Mouse (Mus musculus) right cerebral cortex, adult 2 months (tissue): ENCODE results near the gene Tmem8b.

Experiments
- DNase-seq, 2 experiments: peaks; one replicate each; pipeline ENCODE4 v3.0.0; 2021 to 2022; ENCODE audit warnings: low spot score in 2 of 2

Gene Tmem8b

GRCm38 (mm10) chr4:43713652-43714219, 45.0 kb downstream of the Tmem8b start:
- DNase-seq, result peak in 1 of 2 experiments; percentile 29

- DNase-seq, result no peak
Observed at GRCm38 (mm10) chr4:43720491-43721228, 51.9 kb downstream of the Tmem8b start.

DNA sequence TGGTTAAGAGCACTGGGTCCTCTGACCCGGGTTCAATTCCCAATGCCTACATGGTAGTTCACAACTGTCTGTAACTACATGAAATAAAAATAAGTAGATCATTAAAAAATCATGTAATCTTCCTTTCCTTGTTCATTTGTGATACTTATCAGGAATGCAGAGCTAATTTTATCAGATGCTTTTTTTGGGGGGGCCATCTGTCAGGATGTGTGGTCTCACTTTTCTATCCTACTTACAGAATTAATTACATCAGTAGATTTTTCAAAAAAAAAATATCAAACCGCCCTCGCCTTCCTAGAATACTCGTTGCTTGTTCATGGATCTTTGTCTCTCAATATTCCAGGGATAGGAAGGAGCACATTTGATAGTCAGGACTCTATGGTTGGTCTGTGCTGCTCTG, 53.4 kb downstream of the Tmem8b start:
- DNase-seq, result peak in 1 of 2 experiments; percentile 26

DNA sequence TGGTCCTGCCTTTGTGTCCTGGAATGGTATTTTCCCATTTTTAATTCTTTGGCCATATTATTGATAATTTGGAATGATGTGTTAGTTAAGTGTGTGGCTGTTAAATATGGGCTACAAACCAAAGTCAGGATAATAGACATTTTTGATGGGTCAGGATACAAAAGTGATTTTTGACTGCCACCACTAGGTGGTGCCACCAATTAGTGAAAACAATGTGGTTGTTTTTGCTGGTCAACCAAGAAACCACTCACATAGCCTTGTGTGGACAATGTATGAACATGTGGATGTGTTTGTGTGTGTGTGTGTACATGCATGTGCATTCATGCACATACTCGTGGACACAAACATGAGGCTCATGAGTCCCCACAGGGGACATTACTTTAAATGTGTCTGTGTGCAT, 56.0 kb downstream of the Tmem8b start:
- DNase-seq, result peak in 1 of 2 experiments; percentile 31

DNA sequence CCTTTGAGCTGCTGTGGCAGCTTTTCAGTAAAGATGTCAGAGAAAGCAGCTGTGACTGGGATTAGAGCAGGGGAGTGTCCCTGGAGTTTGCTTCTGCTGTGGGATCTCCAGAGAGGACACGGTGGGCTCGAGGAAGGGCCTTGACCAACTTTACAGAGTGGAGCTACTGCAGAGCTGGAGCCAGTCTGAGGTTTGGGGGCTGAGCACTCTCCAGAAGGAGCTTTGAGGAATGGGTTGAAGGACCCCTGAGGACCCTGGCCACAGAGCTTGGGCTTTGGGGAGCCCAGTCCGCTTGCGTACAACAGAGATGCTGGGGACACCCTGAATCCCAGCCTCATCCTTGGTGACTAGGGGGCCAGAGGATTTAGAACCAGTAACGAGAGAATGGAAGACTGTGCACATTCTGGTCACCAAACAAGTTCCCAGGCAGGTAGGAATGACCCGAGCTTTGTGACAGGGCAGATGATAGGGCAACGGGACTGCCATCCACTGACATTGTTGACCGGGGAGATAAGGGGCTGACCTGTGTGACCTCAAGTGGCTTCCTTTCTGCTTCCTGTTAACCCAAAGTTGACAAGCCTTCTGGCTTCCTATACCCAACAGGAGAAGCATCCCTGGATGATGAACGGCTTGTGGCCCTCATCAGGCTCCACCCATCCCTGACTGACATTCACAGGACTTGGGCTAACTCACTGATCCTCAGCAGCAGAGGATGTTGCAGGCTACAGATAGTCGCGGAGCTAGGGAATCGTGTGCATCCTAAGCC, 57.6 kb downstream of the Tmem8b start:
- no peak for DNase-seq

DNA sequence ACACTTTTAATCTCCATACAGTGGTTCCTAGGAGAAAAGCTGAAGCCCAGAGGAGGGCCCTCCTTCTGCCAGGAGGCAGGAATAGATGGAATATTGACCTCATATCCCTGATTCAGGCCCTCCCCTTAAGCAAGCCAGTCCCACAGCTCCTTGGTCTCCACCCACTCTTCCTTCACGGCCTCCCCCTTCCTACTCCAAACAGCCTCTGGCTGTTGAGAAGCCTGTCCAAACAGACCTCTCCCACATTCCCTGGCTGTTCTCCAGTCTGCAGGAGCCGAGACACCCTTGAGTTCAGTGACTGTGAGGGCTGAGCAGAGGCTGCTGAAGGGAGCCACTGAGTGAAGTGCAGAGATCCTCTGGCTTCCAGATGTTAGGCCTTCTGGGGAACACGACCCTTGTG, 58.2 kb downstream of the Tmem8b start, which contains the start of gene Hrct1:
Hrct1 (plus strand) TSS at position 194 of the 400 bp plus-strand sequence.
- peak; percentile 35 to 40 for DNase-seq

- no peak for DNase-seq
Observed at GRCm38 (mm10) chr4:43727718-43728575, 59.2 kb downstream of the Tmem8b start.

DNA sequence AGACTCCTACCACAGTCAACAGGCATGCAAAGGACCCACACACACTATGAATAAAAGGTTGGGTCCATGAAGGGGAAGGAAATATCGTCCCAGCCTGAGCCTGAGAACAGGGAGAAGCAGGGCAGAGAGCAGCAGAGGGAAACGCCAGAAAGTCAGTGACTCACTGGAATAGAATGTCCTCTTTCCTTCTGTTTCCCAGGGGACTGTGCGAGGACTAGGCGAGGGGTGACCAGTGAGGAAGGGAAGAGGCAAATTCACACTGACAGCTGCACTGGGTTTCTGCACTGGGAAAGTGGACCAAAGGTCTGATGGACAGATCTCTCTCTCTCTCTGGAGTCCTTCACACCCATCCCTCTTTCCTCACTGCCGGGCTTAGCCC, 59.8 kb downstream of the Tmem8b start:
- DNase-seq, result no peak

DNA sequence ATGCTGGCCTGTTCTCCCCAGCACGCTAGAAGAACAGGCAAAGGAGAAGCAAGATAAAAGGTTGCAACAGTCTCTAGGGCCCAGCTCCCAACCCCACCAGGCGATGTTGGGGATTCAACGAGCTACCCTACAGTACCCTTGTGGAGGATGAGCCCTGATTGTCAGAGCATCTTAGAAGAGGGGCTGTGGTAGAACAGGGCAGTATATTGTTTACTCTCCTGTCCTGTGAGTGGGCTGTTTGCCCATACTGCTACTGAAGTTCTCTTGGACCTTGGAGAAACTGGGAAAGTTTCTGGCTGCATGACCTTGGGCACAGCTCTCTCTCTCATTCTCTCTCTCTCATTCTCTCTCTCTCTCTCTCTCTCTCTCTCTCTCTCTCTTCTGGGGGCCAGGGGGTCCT, 60.4 kb downstream of the Tmem8b start:
- DNase-seq, result no peak

DNA sequence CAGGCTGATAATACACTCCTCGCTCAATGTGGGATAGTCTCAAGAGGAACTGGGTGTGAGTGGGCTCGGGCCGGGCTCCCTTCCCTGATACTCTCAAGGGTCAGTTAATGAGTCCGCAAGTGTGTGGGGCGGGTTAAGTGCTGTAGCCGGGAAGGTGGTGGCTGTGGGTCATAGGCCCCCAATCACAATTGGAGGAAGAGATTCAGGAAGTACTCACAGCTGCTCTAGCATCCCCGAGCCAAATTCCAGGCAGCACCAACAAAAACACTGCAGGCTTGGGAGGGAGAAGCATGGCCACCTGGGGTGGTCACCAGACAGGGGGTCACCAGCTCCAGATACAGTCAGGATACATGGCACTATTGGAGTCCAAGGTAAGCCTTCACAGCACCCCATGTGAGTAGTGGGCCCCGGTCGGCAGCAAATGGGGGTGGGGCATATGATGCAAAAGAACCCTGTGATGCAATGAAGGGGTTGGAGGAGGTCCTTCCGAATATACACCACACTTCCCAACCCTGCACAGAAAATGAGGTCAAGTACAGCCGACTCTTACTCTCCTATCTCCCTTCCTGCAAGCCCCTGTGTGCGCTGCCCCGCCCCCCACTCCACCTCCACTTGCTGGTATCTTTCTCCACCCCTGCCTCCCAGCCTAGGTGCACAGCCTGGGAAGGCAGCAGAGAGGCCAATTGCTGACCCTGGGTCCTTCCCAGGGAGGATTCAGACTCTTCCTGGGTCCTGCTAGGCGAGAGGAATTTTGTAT, 61.2 kb downstream of the Tmem8b start, which contains the start of gene Spaar:
Spaar (plus strand) TSS at position 241 of the 757 bp plus-strand sequence.
- no peak for DNase-seq

DNA sequence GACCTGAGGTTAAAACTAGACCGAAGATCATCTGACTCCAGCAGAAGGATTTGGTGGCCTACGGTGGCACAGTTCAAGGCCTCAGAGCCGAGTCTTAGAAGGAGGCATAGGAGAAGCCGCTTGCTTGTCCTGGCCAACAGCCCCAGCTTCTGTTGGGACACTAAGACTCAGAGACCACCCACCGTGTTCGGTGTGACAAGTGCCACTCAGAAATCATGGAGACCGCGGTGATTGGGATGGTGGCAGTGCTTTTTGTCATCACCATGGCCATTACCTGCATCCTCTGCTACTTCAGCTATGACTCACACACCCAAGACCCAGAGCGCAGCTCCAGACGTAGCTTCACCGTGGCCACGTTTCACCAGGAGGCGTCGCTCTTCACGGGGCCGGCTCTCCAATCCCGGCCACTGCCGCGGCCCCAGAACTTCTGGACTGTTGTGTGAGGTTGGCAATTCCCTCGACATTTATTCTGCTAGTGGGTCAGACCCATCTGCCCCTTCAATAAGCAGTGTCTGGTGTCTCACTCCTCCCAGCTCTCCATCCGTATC, 62.1 kb downstream of the Tmem8b start:
- DNase-seq, result no peak

- no peak for DNase-seq
Observed at GRCm38 (mm10) chr4:43732171-43732570, 63.4 kb downstream of the Tmem8b start.

DNA sequence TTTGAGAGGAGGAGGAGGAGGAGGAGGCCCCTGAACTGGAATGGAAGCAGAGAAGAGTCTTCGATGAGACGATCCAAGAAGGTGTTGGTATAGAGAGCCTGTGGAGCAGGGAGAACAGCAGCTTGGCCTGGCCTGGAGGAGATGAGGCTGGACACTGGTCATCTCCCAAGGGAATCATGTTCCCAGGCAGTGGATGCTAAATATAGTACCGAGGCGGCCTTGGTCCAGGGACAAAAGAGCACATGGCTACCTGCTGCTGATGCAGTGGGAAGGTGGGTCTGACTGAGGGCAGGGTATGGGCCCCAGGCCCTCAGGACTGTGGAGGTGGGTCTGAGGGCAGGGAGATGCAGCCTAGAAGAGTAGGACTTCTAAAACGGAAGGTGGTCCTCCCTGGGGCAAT, 64.4 kb downstream of the Tmem8b start:
- DNase-seq, result no peak

- no peak for DNase-seq
Observed at GRCm38 (mm10) chr4:43737144-43737543, 68.4 kb downstream of the Tmem8b start.

- DNase-seq, result no peak
Observed at GRCm38 (mm10) chr4:43738989-43739674, 70.4 kb downstream of the Tmem8b start.

GRCm38 (mm10) chr4:43741526-43741925, 72.8 kb downstream of the Tmem8b start:
- DNase-seq, result no peak
